Mouse (Mus musculus) lung, postnatal 14 days (tissue): Measurements from ENCODE around the gene Rhobtb1.

Experiments used
- DNase-seq: peaks from one replicate; pipeline ENCODE4 v3.0.0; 2021

Rhobtb1 gene

DNA sequence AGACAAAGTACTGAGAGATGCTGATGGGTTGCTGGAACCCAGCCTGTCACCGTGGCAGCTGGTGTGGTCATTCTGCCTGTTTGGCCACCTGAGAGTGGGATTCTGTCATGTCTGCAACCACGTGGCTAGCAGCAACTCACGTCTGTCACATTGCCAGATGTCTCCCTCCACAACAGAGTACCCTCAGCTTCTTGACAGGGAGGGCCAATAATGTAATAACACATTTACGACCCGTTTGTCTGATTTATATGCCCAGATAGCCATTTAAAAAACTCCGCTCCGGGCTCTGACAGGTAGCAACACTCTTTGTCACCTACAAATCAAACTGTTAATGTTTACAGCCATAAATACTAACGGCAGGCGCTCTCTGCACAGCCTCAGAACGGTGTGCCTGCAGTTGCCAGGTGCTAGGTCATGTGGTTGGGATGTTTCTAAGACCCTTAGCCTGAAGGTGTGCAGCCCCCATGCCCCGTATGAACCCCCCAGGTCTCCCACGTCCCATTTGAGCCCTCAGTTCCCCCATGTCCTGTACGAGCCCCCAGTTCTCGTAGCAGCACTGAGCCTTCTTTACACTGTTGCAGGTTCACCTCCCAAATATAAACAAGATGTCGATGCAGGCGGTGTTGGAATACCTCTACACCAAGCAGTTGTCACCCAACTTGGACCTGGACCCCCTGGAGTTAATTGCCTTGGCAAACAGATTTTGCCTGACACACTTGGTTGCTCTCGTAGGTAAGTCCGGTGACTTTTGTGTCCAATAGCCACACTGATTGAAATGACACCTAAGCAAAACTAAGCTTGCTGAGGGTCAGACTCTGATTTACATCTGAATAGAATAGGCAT is 127.8 kb downstream of the Rhobtb1 start:
- no peak for DNase-seq

DNA sequence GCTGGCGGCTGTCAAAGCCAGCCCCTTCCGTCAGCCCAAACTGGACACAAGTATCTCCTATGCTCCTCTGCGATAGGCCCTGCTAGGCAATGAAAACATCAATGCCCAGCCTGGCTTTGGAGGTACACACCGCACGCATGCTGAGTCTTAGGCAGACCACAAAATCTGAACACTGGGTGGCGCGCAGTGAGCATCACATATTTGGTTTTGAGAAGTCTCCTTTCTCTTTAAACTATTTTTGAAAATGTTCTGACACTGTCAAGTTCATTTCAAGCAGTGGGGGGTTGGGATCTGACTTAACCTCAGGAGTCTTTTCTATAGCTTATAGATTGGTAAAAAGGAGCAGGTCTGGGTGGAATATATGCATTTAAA is 128.4 kb downstream of the Rhobtb1 start:
- DNase-seq, result no peak

DNA sequence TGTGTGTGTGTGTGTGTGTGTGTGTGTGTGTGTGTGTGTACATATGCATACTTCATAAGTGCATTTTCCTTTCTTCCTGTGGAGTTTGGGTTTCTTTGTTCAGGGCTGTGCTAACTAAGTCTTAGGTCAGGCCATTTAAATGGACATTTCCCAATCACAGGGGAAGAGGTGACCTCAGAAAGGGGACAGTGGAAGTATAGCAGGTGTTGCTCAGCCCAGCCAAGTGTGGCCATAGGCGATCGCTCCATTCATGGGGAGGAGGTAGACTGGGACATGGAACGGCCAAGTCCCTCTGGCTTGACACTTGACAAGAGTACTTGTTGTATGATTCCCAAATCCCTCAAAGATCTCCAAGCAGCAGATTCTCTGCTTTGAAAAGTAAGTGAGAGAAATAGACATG is 135.7 kb downstream of the Rhobtb1 start:
- no peak for DNase-seq

DNA sequence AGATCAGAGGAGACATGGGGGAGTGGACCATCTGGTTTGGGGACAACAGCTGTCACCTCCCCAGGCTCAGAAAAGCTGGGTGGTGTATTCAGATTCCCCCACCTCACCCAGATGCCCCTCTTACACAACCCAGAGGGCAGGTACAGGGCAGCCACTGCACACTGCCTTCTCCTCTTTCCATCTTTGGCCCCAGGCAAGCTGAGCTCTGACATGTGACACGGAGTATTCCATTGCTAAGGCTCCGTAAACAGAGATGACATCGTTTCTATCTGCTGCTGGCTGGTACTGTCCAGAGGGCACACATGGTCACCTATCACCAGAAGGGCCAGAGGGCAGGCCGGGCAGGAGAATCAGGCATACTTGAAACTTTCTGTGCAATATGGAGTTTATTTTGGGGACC is 136.9 kb downstream of the Rhobtb1 start:
- DNase-seq, result no peak

DNA sequence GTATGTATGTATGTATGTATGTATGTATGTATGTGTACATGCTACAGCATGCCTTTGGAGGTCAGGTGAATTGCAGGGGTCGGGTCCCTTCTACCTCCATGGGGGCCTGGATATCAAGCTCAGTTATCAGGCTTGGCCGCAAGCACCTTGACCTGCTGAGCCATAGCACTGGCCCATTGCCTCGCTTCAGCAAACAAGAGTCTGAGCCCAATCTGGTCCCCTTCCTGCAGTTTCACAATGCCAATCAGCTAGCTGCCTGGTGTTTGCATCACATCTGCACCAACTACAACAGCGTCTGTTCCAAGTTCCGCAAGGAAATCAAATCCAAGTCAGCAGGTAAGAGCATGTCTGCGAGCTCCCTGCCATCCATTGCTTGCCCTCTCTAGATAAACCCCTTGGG is 137.5 kb downstream of the Rhobtb1 start:
- no peak for DNase-seq

DNA sequence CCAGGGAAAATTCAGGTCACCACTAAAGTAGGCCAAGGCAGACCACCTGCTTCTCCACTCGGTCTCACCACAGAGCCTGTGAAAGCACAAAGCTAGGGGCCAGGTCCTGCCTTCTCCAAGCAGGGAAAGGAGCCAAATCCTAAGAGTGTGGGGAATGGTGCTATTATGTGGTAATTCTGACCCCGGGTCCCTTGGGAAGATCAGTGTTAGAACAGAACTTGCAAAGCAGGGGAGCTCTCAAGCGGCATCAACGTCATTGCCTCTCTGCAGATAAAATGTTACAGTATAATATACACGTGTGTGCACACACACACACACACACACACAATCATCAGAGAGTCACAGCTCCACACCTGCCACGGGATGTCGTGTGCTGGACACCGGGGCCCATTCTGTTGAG is 139.5 kb downstream of the Rhobtb1 start:
- no peak for DNase-seq

DNA sequence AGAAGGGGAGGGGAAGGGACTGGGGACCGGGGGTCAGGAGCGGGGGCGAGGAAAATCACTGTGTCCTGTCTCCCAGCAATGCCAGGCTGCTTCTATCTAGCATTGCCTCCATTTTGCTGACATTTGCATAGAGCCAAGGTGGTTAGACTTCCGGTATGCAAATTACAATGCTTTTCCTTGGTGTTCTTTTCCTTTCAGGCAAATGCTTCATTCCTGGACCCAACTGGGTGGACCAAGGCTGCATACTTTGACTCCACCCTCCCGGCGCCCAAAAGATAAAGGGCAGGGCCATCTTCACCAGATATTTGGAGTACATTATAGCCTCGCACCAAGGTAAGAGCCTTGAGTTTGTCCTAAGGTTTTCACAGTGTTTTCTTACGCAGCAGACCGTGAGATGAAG is 144.7 kb downstream of the Rhobtb1 start:
- no peak for DNase-seq

DNA sequence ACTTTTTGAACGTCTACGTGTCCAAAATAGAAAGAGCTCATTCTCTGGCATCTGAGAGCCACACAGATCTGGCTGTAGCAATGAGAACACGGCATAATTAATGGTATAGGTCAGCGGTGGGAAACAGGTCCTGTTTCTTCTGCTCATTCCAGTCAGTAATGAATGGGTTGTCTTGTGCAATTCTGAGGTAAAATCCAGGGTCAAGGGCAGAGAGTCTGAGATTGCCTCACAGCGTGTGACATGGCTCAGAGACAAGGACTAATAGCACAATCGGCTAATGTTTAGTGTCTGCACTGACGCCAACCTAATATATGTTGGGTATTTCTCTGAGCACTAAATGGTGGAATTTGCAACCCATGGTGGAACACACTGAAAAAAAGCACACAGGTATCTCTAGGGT is 148.8 kb downstream of the Rhobtb1 start:
- no peak for DNase-seq

DNA sequence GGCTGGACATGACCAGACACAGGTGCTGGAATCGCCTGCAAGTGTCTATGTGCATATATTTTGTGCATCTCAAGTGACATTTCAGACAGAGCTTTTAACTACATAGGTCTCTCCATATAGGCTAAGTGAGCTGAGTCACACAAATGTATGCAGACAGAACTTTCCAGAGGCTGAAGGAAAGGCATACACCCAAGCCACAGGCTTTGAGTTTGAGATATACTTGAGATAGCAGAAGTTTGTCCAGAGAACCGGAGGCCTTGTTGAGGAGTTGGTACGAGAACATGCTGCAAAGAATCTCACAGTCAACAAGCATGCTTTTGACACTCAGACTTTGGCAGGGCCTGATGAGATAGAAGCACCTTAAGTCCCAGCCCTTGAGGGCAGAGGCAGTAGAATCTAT is 151.4 kb downstream of the Rhobtb1 start:
- DNase-seq, result no peak

DNA sequence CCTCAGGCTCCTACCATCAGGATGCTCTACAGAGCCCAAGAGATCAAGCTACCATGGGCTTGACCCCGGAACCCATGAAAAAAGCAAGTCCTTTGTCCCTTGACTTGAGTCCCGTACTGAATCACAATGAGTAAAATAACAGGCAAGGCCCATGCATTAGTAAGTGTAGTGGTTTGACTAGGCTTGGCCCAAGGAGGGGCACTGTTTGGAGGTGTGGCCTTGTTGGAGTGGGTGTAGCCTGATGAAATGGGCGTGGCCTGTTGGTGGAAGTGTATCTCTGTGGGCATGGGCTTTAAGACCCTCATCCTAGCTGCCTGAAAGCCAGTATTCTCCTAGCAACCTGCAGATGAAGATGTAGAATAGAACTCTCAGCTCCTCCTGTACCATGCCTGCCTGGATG is 153.6 kb downstream of the Rhobtb1 start:
- no peak for DNase-seq

DNA sequence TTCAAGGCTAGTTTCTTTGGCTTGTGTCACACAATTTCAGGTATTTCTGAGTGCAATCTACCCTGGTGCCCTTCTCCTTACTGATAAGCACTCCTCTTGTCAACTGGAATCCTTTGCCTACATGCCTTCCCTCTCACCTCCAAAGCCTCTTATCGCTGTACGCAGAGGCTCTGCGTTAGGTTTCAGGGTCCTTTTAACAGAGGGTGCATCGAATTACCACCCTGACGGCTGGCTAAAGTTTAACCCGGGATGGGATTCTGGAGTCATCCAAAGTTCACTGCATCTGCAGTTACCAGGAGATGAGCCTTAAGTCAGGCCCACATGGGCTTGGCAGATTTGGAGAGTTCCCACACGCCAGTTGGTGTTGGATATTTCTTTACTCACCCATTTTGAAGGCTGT is 154.4 kb downstream of the Rhobtb1 start:
- no peak for DNase-seq

DNA sequence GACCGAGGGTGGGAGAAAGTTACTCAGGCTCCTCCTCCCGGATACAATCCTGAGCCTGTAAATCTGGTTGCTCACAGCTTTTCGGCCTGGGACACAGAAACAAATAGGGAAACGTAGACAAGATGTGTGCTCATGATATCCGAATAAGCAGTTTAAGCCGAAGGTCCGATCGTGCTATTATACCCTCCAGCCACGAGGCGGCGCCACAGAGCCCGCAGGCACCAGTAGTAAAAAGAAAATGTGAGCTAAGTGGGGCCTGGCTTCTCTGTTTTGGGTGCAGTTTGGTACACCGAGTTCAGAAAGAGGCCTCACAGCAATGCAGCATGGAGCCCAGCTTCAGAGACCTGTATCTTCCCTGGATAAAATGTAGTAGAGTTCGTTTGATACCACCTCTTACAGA is 155.0 kb downstream of the Rhobtb1 start:
- DNase-seq, result peak; percentile 64

DNA sequence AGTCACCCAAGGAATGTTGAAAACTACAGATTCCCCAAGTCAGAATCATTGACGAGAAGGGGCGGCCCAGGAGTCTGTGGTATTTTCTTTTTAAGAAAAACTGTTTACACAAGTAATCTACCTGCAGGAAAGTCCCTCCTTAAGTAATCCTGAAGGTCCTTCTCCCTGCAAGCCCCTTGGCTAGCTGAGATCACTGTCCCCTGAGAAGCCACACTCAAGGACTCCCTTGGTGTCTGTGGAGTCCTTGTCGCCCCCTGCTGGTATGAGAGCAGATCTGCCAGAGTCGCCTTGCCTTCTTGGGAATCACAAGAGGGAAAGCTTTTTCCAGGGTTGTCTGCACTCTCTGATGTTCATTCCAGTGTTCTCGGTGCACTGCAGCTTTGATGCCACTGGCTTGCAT is 155.8 kb downstream of the Rhobtb1 start:
- DNase-seq, result peak; percentile 77

DNA sequence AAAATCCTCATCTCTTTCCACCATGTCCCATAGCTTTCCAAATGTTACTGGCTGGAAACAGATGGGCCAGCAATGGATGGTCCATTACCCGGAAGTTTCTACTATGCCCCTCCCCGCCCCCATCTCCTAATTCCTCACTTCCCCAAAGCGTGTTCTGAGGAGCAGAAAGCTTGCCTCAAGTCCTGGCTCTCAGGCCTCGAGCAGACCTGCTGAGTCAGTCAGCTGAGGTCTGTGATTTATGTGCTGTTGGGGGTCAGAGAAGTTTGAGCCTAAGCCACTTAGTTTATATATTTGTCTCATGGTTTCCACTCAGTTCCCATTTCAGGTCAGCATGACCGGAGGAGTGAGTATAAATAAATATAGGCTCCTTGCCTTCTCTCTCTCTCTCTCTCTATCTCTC is 157.9 kb downstream of the Rhobtb1 start:
- DNase-seq, result no peak

DNA sequence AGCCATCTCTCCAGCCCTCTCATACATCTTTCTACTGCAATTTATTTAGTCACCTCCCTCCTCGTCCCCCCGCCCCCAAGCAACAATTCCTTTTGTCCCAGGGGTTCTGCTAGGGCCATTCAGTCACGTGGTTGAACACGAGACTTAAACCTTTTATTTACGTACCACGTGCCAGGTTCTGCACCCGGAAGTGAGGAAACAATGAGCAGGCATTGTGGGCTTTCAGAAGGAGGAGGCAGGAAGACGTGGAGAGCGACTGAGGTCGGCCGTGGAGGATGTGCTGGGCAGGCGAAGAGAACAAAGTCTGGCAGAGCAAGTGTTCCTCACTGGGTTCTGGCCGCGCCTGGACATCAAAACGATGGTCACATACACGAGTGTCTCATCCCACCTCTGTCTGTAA is 160.6 kb downstream of the Rhobtb1 start:
- no peak for DNase-seq

DNA sequence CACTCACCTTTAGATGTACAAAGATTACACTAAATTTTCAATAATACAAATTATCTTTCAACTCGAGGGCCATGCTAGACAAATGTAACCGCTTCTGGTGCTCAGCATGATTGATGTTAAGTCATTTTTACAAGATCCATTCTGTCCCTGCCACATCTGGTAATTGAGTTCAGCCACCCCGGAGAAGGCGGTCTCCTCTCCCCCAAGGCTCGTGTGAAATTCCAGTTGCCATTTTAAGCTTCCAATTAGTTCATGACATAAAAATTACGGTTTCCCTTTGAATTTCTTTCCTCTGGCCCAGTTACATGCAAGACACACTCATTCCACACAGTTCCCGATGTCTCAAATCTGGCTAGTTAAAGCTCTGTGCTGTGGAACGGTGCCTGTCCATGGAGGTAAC is 162.7 kb downstream of the Rhobtb1 start:
- DNase-seq, result no peak

DNA sequence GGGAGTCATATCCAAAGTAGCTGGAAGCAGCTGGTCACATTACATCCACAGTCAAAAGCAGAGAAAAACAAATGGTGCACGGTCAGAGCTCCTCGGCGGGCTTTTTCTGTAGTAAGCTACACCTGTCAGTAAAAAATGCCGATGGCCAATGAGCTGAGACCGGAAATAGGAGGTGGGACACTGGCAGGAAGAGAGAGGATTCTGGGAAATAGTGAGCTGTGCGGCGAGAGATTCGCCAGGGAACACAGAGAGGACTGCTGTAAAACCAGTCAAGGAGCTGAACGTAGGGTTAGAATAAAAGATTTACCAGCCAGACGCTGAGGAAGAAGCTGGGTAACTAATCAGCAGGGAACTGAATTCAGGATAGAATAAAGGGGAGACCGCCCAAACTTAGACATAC is 167.3 kb downstream of the Rhobtb1 start:
- DNase-seq, result no peak

DNA sequence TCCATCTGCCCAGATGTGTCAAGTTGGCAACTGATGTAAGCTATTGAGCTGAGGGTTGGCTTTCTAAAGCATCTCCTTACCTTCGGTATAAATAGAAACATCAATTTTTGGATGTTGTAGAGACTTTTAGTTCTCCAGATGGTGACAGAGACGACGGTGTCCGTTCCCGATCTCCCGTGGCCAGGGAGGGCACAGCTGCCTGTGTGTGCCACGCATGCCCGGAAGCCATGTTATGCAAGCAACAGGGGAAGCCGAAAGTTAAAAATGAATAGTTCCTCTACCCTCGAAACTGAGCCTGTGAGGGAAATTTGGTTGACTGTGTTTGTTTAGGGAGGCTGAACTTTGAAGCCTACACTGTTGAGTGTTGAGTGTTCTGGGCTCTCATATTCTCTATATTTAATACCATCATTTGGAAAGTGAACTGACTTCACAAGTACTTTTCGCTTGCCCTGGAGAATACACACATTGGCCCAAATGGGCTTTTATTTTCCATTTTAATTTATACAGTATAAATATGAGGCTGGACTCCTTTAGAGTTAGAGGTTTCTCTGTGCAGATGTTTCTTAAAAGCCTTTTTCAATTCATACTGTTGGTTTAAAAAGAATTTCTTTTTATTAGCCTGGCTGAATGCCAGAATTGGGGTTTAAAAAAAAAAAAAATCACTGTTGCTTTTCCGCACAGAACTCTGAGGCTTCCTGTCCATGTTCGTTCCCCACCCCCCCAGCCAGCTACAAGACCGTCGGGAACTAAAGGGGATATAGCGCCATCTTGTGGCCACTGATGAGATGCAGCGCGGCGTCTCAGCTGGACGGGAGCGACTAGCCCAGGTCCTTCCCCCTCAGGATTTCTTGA is 169.7 kb downstream of the Rhobtb1 start:
- peak; percentile 91 for DNase-seq

DNA sequence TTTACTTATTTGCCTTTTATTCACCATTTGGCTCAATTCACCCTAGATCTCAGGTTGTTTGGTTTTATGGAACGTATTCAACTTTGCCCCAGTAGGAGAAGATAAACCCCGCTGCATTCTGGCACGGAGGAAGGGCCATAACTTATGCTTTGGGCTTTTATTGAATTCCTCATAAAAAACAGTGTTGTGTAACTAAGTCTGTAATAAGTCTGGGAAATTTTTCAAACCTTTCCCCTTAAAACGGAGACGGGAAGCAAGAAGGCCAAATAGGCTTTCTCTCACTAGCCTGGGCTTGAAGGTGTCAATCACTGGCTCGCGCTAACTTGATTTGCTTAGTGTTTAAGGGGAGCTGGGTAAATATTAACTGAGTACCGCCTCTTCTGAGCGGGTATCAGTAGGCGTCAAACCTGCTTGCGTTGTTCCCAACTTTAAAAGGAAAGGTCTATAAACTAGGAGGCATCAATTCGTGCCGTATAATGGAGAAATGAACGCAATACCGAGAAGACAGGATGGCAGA is 170.3 kb downstream of the Rhobtb1 start:
- DNase-seq, result no peak

DNA sequence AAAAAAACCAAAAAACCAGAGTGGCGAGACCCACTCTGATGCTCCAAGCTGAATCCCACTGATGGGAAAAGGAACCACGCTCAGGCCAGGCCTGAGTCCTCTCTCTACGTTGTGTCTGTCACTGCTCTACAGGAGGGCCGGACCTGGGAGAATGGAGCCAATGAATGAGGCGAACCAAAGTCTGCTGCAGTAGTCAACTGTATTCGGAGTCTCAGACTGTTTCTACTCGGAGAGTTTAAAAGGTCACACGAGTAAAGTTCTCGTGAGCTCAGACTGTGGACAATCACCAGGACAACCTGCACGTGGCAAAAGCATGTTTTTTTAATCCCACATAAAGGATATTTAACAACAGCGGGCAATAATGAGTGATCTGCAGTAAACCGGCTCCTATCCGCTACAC is 172.8 kb downstream of the Rhobtb1 start:
- no peak for DNase-seq

DNA sequence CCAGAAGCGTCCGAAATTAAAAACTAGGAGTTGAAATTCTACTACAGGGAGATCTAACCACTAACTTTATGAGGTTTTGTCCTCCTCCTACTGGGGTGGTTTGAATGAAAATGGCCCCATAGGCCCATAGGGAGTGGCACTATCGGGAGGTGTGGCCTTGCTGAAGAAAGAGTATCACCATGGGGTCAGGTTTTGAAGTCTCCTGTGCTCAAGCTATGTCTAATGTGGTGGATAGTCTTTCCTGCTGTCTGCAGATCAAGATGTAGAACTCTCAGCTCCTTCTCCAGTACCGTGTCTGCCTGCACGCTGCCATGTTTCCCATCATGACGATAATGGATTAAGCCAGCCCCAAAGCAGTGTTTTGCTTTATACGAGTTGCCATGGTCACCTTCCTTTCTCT is 173.6 kb downstream of the Rhobtb1 start:
- no peak for DNase-seq

DNA sequence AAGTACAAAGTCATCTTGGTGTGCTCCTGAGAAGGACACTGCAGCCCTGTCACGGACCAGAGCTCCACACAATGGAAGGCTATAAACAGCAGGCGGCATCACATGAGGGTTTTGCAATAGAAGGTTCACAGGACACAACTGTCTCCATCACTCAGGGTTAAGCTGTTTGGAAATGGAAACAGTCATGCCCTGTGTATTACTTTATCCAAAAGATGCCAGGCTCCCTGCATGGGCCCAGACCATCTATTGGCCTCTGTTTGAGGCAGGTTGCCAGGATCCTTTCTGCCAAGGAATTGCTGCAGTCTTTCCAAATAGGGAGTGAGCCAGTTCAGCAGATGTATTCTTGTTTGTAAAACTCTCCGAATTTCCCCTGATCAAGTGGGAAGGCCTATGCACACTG is 175.2 kb downstream of the Rhobtb1 start:
- DNase-seq, result peak; percentile 55

DNA sequence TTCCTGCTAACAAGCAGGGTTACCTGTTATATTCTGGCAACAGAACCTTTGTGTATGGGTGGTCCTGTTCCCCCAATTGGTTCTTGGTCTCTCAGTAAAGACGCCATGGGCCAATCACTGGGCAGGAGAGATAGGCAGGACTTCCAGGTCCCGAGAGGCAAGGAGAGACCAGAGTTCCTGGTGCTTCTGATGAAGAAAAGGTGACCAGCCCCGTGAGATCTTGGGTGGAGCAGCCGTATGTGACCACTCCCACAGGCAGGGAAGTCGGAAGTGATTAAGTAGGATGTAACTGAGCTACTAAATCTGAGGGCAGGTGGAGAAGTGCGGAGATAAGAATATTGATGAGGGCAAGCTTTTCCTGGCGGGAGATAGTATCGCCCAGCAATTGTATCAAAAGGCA is 176.1 kb downstream of the Rhobtb1 start:
- DNase-seq, result no peak

DNA sequence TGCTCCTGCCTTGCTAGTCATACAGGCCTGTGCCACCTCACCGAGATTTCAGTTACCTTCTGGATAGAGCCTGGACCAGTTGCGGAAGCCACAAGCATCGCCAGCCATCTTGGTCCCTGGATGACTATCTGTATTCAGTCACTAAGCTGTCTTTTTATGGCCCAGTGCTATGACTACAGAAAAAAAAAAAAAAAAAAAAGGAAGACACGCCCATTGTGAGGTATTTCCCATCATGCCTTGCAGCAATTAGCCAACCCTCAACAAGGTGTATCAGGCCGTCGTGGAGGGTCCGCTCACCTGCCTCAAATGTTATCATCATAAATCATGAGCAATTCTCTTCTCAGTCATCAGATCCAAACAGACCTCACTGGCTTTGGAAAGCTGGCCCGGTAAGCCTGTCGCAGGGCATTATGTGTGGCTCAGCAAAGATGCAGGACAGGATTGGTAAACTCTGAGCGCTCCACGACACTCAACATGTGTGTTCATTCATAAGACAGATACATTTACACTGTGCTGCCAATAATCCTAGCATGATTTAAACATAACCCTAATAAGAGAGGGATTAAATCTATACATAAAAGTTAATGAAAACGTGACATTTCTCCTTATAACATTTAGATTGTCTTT is 176.9 kb downstream of the Rhobtb1 start:
- DNase-seq, result no peak
